Mouse (Mus musculus): Measurements from ENCODE around the gene Stat6. TPM values are rescaled to one million over a fixed set of nuclear protein-coding genes. Genes with fewer than 3 reads are reported as not detected.
A peak's percentile ranks its signal among the peaks of the same experiment; 100 is the strongest.

Stat6 gene
- total RNA-seq, 2 experiments from 2014 or later: 16.0 to 17.9 TPM

GRCm38 (mm10) chr10:127669170-127669569 lies 26.4 kb downstream of the Stat6 start:
- DNase-seq (ENCODE audit: low spot score): no peak

GRCm38 (mm10) chr10:127670185-127670584 lies 27.4 kb downstream of the Stat6 start:
- DNase-seq (ENCODE audit: low spot score): no peak

- no peak for DNase-seq (ENCODE audit: low spot score)
Observed at GRCm38 (mm10) chr10:127671276-127671675, 28.5 kb downstream of the Stat6 start.

- no peak for DNase-seq (ENCODE audit: low spot score)
Observed at GRCm38 (mm10) chr10:127674046-127674655, 31.4 kb downstream of the Stat6 start.

GRCm38 (mm10) chr10:127674794-127675522 lies 32.2 kb downstream of the Stat6 start:
- DNase-seq (ENCODE audit: low spot score): peak; percentile 94

GRCm38 (mm10) chr10:127675859-127676398 lies 33.1 kb downstream of the Stat6 start:
- DNase-seq (ENCODE audit: low spot score): no peak

GRCm38 (mm10) chr10:127676691-127677548 lies 34.1 kb downstream of the Stat6 start:
- peak; percentile 94 for DNase-seq (ENCODE audit: low spot score)

- DNase-seq (ENCODE audit: low spot score): peak; percentile 53
Observed at GRCm38 (mm10) chr10:127677591-127678336, 35.0 kb downstream of the Stat6 start.

- no peak for DNase-seq (ENCODE audit: low spot score)
Observed at GRCm38 (mm10) chr10:127679208-127679607, 36.4 kb downstream of the Stat6 start.

GRCm38 (mm10) chr10:127679881-127680280 lies 37.1 kb downstream of the Stat6 start:
- DNase-seq (ENCODE audit: low spot score): no peak

GRCm38 (mm10) chr10:127682886-127683285 lies 40.1 kb downstream of the Stat6 start:
- no peak for DNase-seq (ENCODE audit: low spot score)

GRCm38 (mm10) chr10:127691053-127691452 lies 48.3 kb downstream of the Stat6 start:
- DNase-seq (ENCODE audit: low spot score): no peak

GRCm38 (mm10) chr10:127694636-127695035 lies 51.9 kb downstream of the Stat6 start:
- no peak for DNase-seq (ENCODE audit: low spot score)

- no peak for DNase-seq (ENCODE audit: low spot score)
Observed at GRCm38 (mm10) chr10:127695775-127696174, 53.0 kb downstream of the Stat6 start.

- DNase-seq (ENCODE audit: low spot score): no peak
Observed at GRCm38 (mm10) chr10:127698966-127699365, 56.2 kb downstream of the Stat6 start.

GRCm38 (mm10) chr10:127703299-127703698 lies 60.5 kb downstream of the Stat6 start:
- no peak for DNase-seq (ENCODE audit: low spot score)

- no peak for DNase-seq (ENCODE audit: low spot score)
Observed at GRCm38 (mm10) chr10:127704293-127704692, 61.5 kb downstream of the Stat6 start.

GRCm38 (mm10) chr10:127704766-127705220 lies 62.0 kb downstream of the Stat6 start, which contains the start of gene Myo1a:
Myo1a (plus strand) TSS chr10:127705170.
- no peak for DNase-seq (ENCODE audit: low spot score)

- DNase-seq (ENCODE audit: low spot score): no peak
Observed at GRCm38 (mm10) chr10:127705783-127706182, 63.0 kb downstream of the Stat6 start.

- no peak for DNase-seq (ENCODE audit: low spot score)
Observed at GRCm38 (mm10) chr10:127707721-127708120, 64.9 kb downstream of the Stat6 start.

GRCm38 (mm10) chr10:127708850-127709370 lies 66.1 kb downstream of the Stat6 start:
- no peak for DNase-seq (ENCODE audit: low spot score)
